Mouse (Mus musculus) spleen, postnatal 36 days (tissue): ENCODE measurements around the gene Rasa2.
"Not testable (repeated sequence)": the region's sequence is repeated elsewhere in the genome, so short reads cannot be mapped to it uniquely, and the experiment has no call there.

ENCODE experiments used
- DNase-seq, 2 experiments: peaks; one replicate each; pipeline ENCODE4 v3.0.0; 2022; ENCODE audit warnings: low spot score in 2 of 2, mixed read lengths in 1 of 2

Gene Rasa2

GRCm38 (mm10) chr9:96529961-96530673, 101.3 kb downstream of the Rasa2 start:
- no peak for DNase-seq

- DNase-seq, result no peak
These were observed 105.4 kb downstream of the Rasa2 start for GRCm38 (mm10) chr9:96526011-96526410.

- DNase-seq, result no peak
These were observed 106.4 kb downstream of the Rasa2 start, which contains the start of gene Gm28729 for GRCm38 (mm10) chr9:96524972-96525506. Gene Gm28729, minus strand, starts transcription at chr9:96525264.

GRCm38 (mm10) chr9:96523148-96523547, 108.3 kb downstream of the Rasa2 start:
- no peak for DNase-seq

GRCm38 (mm10) chr9:96521574-96521973, 109.8 kb downstream of the Rasa2 start:
- DNase-seq, result not testable (repeated sequence)

- DNase-seq, result peak in 1 of 2 experiments; percentile 9
These were observed 114.0 kb downstream of the Rasa2 start for GRCm38 (mm10) chr9:96517429-96517828.

GRCm38 (mm10) chr9:96516806-96517205, 114.6 kb downstream of the Rasa2 start:
- no peak for DNase-seq

GRCm38 (mm10) chr9:96515737-96516136, 115.7 kb downstream of the Rasa2 start:
- no peak for DNase-seq

- no peak for DNase-seq
These were observed 117.1 kb downstream of the Rasa2 start for GRCm38 (mm10) chr9:96514278-96514677.

GRCm38 (mm10) chr9:96506011-96506498, 125.4 kb downstream of the Rasa2 start:
- no peak for DNase-seq

GRCm38 (mm10) chr9:96505156-96505555, 126.3 kb downstream of the Rasa2 start:
- DNase-seq, result no peak

- DNase-seq, result no peak
These were observed 127.1 kb downstream of the Rasa2 start for GRCm38 (mm10) chr9:96504116-96504895.

GRCm38 (mm10) chr9:96502856-96503610, 128.4 kb downstream of the Rasa2 start:
- DNase-seq, result no peak

- no peak for DNase-seq
These were observed 130.2 kb downstream of the Rasa2 start for GRCm38 (mm10) chr9:96501217-96501616.

- DNase-seq, result no peak
These were observed 138.2 kb downstream of the Rasa2 start for GRCm38 (mm10) chr9:96493212-96493611.

GRCm38 (mm10) chr9:96491810-96492209, 139.6 kb downstream of the Rasa2 start:
- DNase-seq, result peak in 1 of 2 experiments; percentile 30
